Mouse (Mus musculus) retina, adult 2 months (tissue): Measurements from ENCODE around the gene Raf1.

Experiments
- DNase-seq: peaks from one replicate; pipeline ENCODE4 v3.0.0-alpha.2; 2012; ENCODE audit warnings: low read depth, low spot score

Gene Raf1

DNA sequence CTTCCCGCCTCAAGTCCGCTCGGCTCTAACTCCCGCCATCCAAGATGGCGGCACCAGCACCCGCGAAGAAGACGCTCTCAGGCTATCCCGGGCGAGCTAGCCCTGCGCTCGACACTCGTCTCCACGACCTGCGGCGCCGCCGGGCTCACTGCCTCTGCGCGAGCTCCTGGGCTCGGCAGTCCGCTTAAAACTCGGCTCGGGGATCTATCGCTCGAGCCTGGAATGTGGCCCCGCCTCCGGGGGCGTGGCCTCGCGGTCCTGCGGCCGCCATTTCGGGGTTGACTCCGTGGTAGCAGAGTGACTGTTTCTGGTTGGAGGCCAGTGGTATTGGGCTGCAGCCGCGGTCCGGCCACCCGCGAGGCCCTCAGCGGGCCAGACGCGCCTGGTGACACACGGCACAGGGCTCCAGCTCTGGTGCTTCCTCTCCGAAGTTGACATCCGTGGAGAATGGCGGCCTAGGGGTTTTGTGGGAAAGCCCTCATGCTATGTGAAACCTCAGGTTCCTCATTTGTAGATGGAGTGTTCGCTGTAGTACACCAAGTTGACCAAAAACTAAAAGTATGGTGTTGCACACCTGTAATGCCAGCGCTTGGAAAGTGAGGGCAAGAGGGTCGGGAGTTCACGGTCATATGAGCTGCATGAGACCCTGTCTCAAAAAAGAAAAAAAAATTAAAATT lies at the start of gene Raf1:
Gene Raf1, minus strand, starts transcription at position 184 of the 677 bp plus-strand sequence.
- peak; percentile 88 for DNase-seq

DNA sequence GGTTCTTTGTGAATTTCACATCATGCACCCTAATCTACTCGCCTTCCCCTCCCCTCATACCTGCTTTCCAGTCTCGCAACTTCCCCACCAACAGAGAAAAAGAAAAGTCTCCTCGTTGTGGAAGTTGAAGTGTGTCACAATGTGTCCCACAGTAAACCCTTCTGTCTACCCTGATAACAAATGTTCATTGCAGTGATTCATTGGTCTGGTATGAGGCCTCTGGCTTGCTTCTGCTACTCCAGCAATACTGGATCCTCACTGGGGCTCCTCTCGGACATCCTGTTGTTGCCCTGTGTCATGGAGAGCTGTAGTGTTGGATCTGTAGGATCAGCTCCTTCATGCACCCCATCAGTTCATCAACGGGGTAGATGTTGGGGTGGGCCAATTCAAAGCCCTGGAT lies 45.8 kb upstream of the Raf1 start:
- no peak for DNase-seq

DNA sequence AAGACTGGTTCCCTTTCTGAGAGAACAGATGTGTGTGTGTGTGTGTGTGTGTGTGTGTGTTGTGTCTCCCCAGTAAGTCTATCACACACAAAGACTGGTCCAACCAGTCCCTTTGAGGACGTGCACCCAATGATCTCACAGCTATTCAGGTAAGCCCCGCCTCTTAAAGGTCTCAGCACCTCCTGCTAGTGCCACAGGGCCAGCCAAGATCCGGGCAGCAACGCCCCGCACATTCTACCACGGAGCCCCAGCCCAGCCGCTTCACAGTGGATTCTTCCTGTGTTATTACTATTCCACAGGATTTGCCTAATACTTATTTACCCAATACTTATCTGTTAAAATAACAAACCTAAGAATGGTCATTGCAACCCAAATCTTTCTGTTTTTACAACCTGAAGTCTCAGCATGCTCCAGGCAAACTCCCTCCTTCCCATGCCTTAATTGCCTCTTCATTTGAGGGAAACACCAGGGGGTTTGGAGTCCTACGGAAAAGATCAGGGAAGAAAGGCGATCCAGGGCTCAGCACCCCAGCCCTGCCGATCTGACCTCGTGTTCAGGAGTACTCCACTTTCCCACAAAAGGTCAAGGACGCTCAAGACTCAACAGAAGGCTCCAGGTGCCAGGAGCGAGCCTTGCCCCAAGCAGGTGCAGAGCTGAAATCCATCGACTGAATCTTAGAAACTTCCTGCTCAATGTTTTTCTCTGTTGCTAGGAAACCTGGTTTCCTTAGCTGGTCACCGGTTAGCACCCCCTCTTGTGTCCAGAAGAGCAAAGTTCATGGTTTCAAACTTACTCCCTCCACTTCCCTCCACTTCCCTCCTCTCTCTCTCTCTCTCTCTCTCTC lies 41.5 kb upstream of the Raf1 start:
- DNase-seq, result no peak

DNA sequence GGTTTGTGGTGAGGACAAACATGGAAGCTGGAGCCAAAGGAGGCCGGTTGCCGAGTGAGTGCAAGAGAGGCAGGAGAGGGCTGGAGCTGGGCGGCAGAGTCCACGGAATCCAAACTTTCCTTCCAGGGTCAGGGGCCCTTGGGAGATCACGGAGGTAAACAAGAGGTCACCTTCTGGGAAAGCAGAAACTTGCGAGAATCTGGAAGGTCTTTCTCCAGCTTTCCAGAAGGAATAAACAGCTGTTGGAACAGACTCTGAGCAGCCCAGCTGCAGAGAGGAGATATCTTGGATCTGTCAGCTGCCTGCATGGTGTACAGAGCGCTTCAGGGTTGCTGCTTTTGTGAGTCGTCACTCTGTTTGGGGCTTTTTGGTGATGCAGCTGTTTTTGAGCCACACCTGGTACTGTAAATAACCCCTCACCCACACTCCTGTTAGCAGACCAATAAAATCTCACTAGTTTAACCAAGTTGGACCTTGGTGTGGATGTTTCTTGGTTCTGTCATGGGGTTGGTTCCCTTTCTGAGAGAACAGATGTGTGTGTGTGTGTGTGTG lies 40.7 kb upstream of the Raf1 start:
- no peak for DNase-seq

DNA sequence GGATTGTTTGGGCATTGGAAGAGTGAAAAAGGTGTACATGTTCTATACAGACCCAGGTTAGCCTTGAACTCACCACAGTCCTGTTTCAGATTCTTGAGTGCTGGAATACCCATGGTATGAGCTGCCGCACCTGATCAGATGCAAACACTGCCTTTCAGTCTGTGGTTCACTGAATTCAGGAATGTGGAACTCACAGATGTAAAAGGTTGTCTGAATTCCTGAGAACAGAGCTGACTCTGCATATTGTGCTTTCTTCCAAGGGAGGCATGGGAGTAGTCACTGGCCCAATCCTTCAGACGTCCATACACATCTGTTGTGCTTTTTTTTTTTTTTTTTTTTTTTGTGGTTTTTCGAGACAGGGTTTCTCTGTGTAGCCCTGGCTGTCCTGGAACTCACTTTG lies 34.8 kb upstream of the Raf1 start:
- DNase-seq, result no peak

DNA sequence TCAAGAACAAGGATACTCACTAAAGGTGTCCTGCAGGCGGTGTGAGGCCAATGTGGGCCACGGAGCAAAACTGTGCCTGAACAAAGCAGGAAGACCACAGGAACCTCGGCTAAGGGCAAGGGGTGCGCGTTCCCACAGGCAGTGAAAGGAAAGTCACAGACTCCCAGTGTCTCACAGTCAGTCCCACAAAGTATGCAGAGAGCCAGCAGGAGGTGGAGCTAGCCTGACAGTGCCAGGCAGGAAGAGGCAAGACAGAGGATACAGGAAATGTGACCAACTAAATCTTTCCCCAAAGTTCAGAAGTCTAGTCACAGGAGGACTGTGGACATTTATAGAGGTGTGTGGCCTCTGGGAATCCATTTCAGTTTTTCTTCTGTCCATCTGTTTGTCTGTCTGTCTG lies 26.5 kb upstream of the Raf1 start:
- no peak for DNase-seq

DNA sequence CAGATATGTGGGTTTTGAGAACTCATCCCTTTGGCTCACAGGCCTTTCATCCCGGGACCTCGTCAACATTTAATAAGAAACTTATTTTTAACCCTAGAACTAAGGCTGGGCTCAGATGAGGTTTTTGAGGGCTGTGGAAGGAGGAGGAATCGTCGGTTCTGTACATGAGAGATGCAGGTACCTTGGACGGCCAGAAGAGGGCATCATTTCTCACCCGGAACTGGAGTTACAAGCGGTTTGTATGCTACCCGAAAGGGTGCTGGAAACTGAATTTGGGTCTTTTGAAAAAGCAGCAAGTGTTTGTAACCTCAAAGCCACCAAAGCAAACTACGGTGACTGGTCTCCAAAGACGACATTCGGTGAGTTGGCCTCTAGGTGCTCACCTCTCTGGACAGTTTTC lies 24.9 kb upstream of the Raf1 start:
- no peak for DNase-seq

DNA sequence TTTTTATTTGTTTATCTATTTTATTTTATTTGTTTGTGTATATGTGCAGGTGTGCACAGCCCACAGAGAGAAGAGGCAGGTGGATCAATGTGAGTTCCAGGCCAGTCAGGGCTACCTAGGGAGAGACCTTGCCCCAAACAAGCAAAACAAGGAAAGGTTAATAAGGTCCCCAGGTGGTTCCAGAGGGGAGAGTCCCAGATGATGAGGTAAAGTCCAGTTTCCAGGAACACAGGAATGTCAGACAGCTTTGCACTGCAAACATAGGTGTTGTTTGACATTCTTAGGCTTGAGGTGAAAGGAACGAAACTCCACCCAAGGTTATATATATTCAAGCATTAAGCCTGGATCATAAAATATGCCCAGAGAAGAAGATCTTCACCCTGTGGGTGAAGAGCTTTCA lies 24.3 kb upstream of the Raf1 start:
- DNase-seq, result no peak

DNA sequence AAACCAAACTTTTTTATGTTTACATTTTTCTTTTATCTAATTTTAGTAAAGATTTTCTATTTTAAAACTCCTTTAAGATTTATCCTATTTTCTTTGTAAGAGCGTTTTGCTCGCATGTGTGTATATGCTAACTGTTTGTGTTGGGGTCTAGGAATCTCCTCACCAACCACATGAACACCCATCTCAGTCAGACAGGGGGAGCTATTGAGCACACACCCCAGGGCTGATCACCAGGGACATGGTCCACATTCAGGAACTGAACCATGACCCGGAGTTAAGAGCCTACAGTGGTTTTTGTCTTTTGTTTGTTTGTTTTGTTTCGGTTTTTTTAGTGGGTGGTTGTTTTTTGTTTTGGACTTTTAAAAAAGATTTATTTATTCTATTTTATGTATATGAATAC lies 22.3 kb upstream of the Raf1 start:
- no peak for DNase-seq

DNA sequence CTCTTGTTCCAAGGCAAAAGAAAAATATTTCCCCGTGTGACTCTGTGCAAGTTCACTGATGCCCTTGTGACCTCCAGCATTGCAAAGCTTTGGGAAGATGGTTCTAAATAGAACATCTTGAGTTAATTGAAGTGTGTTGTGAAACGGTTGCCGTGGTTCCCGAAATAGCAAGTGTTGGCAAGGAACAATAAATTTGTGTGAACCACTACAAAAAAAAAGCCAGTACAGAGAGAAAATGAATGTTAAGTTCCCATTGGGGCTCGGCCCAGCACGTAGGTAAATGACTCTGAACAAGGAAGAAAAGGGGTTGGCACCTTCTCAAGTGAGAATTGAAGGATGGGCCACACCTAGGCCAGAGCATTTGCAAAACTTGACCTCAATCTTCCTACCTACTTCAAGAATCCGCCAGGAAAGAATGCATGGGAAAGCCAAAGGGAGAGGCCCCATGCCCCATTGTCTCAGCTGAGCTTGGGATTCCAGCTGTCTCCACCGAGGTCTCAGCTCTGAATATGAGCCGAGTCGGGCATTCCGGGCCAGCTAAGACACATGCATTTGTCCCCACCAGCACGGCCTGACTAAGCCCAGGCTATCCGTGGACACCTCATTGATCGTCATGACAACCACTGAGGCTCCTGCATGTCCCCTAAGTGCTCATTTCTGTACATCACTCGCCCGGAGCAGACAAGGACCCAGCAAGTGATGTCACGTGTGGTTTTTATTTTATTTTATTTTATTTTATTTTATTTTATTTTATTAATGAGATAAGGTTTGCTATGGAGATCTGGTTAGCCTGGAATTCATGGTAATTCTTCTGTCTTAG lies 21.5 kb upstream of the Raf1 start:
- DNase-seq, result no peak

DNA sequence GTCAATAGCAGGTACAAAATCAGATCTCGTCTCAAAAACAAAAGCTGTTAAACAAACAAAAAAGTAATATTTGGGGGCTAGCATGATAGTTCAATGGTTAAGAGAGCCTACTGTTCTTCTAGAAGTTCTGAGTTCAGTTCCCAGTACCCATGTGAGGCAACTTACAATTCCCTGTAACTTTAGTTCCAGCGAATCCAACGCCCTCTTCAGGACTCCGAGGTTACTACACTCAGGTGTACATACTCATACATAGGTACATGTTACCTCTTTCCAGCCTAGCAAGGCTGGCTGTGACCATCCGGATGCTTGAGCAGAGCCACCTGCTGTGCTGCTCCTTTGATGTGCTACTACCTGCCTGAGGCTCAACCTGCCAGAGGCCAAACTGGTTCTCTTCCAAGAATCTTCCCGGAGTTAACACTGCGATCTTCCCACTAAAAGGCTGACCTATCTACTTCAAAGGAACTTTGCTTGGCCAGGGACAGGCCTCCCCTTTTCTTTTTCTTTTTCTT lies 20.3 kb upstream of the Raf1 start:
- DNase-seq, result no peak

DNA sequence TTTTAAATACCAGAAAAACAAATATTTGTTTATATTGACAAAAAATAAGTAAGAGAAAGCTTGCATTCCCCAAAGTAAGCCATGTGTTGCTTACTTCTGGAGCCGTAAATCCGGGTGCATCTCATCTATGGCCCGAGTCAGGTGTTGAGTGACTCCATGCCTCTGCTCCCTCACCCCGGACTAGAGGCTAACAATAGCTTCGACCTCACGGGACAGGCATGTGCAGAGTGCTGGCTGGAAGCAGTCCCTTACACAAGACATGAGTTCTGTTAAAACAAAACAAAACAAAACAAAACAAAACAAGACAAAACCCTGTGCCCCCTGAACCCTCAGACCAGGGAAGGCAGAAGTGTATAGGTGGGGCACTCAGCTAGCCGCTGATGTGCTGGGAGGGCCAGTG lies 18.7 kb upstream of the Raf1 start:
- DNase-seq, result no peak

DNA sequence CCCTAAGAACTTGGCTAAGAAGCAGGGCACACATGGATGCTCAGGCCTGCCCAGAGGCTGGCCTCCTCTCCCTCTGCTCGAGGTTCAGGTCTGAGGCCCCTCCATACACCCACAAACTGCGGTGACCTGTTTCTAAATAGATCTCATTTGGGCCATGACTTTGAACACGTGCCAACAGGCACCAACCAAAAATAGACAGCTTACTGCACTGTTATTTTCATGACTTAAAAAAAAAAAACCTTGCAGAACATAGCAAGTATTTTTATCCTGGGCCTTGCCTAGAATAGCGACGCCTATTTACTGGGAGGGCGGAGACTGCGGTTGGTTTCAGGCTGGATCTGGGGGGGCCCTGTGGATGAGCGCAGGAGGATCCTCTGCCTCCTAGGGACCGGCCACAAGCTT lies 18.0 kb upstream of the Raf1 start:
- DNase-seq, result no peak

DNA sequence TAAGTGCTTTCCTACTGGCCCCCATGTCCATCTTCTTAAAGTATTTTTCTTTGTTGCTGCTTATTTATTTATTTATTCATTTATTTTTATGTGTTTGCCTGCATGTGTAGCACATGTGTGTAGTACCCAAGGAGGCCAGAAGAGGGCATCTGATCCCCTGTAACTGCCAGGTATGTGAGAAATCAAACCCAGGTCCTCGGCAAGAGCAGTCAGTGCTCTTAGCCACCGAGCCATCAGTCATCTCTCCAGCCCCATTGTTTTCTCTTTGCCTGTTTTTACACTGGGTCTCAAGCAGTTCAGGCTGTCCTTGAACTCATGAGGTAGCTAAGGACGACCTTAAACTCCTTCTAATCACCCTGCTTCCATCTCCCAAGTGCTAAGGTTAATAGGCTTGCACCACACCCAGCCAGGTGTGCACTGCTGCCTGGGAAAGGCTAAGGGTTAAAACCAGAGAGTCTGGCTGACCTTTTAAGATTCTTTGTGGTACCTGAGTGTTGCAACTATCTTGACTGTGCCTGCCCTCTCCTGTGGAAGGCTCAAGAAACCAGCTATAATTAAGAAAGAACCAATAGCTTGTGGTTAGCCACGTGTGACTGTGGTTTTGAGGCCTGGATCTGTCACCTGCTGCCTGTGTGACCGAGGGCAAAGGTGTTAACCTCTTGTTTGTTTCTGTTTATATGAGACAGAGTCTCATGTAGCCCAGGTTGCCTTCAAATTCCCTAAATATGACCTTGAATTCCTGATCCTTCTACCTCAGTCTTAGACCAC lies 16.7 kb upstream of the Raf1 start:
- DNase-seq, result no peak

DNA sequence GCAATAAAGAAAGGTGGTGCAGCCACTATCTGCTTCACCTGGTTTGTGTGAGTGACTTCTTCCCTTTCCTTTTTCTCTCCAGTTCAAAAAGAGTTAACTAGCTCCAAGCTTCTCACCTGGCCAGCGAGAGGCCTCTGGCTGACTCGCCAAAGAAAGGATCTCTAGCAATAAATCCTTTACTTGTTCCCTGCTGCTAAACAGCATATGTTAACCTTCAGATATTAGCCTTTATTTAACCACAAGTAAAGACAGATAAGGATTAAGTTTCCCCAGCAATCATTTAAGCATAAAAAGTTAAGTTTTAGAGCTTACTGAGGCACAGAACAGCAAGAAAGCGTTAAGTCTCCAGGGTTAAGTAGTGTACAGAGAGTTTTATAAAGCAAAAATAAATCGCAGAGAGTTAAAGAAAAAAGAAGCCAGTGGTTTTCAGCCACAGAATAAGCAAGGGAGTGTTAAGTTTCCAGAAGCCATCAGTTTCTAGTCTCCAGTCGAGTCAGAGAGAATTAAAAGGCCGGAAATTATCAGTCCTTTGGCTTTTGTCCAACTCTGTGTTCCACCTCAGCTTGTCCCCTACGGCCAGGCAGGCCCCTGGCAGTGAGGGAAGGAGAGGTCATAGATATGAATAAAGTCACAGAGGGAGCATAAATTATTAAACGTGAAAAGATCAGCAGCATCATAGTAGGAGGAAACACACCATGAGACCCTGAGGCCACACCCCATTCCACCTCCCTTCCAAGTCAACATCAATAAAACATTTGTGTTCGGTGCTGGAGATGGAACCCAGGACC lies 15.9 kb upstream of the Raf1 start:
- DNase-seq, result no peak

DNA sequence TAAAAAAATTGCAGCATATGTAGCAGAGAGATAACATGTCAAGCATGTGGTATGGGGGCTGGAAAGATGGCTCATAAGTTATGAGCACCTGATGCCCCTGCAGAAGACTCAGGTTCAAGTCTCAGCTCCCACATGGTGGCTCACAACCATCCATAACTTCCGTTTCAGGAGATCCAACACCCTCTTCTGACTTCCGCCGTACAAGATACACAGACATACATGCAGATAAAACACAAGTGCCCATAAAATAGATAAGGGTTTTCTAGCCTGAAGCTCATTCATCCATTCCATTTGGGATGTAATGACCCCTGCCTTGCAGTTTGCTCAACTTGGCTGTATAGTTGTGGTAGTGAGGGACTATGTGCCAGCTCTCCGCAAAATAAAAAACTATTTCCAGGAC lies 13.7 kb upstream of the Raf1 start:
- no peak for DNase-seq

DNA sequence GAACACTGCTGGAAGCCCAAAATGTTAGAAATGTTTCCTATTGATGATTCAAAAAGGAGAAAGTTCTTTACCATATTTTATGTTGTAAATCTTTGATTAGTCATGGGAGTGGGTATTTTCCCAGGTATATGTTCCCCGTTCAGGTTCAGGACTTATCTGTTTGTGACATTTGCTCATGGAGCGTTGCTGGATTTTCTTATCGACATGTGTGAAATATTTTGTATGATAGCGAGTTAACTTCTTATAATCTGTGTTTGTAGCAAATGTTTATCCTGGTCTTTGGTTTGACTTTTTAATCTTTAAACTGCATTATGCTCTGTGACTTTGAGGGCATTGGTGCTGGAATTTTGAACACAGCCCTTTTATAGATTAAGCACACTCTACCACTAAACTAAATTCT lies 12.2 kb upstream of the Raf1 start:
- DNase-seq, result no peak

DNA sequence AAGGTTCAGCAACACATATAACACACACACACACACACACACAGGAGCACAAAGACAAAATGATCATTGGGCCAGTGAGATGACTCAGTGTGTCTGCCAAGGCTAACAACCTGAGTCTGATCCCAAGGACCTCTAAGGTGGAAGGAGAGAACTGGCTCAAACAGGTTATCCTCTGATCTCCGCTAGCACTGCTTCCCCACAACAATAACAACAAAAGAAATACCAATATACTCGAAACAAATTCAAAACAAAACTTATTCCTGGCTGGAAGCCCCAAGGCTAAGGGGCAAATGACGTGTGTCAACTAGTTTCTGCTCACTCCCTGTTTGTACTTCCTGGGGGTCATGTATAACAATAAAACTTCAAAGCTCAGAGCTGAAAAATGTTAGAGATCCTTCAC lies 11.3 kb upstream of the Raf1 start:
- no peak for DNase-seq

DNA sequence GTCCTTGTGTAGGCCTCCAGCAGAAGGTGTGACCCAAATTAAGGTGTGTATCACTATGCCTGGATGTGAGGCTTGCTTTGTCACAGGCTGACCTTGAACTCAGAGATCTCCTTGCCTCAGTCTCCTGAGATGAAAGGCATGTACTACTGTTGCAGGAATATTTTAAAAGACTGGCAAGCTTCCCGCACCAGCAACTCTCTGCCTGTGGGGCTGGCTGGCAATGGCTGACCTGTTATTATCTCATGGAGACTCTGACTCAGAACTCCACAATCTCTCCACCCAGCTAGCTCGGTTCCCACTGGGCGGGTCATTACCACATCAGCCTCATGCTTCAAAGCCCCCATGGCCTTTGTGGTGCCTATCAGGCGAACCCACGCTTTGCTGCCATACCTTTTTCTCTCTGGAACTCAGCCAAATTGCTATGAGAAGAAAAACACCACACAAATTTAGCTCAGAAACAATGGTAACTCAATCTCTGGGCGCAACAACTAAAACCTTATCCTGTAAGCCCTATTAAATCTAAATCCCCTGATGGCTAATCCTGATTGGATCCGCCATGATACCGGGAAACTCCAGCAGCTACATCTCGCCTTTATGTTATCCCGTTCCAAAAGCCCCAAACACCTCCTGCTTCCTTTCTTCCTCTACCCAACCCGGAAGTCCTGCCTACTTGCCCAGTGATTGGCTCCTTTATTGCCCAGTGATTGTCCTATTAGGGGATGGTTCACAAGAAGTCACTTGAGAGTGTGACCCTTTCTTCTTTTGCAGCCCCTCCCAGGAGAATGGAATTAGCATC lies 8.6 kb upstream of the Raf1 start:
- peak; percentile 43 for DNase-seq

DNA sequence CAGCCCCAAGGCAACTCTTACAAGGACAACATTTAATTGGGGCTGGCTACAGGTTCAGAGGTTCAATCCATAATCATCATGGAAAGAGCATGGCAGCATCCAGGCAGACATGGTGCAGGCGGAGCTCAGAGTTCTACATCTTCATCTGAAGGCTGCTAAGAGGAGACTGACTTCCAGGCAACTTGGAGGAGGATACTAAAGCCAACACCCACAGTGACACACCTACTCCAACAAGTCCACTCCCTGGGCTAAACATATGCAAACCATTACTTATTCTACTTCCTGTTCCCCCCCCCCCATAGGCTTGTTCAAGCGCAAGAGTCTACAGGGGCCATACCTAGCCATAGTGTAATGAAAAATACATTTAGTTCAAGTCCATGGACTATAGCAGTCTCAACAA lies 7.8 kb upstream of the Raf1 start:
- DNase-seq, result no peak
